Mouse (Mus musculus) right cerebral cortex, adult 18-20 months (tissue): ENCODE measurements around the gene Agbl1.
A peak's percentile ranks its signal among the peaks of the same experiment; 100 is the strongest.

Experiments
- DNase-seq: peaks from one replicate; pipeline ENCODE4 v3.0.0; 2022; ENCODE audit warnings: mixed read lengths

Gene Agbl1

DNA sequence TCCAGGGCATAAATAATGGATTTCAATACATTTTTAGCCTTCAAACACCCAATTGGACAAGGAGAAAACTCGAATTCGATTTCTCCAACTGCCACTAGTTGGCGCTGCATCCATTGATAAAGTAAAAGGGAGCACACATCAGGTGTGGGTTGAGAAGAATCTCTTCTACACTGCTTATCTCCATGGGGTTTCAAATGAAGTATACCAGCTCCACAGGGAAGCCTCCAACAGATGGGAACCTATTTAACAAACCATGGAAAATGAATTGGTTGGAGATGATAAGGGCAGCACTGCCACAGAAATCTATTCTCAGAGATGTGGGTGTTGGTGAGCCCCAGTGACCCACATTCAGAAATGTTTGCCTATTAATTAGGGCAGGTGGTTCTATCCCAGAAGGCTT is 741.6 kb downstream of the Agbl1 start:
- peak; percentile 4 for DNase-seq

DNA sequence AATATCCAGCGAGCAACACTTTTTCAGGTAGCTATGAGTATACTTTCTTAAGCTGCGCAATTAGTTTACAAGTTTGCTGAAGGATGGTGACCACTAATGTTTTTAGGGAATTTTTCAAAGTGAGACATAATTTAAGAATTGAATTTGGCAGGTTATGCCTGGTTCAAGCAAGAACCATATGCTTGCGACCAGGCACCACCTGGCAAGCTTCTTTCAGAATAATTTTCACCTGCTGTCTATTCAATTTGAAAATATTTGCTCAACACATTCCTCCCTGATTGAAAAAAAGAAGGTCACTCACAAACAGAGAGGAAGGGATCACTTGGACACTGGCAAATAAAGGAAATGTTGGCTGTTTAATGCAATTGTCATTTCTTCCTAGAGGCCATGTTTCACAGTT is 779.9 kb downstream of the Agbl1 start:
- DNase-seq, result no peak

- DNase-seq, result peak; percentile 10
These were observed 799.3 kb downstream of the Agbl1 start for GRCm38 (mm10) chr7:77029019-77029418.

DNA sequence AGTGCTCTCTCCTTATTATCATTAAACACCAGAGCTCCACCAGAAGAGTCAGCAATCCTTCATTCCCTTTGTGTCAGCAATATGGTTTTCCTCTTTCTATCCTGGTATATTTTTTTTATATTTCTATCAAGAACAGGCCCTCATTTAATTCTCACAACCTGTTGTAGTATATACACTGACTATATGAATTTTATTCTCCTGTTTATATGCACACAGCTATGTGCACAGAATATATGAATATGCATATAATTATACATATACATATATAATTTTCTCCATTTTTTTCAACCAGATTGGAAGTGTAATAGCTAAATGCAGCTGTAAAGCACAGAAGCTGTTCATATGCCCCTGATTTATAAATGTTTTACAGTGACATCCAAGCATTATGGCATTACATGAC is 846.3 kb downstream of the Agbl1 start:
- no peak for DNase-seq

- DNase-seq, result no peak
These were observed 857.6 kb downstream of the Agbl1 start for GRCm38 (mm10) chr7:77087266-77087665.

DNA sequence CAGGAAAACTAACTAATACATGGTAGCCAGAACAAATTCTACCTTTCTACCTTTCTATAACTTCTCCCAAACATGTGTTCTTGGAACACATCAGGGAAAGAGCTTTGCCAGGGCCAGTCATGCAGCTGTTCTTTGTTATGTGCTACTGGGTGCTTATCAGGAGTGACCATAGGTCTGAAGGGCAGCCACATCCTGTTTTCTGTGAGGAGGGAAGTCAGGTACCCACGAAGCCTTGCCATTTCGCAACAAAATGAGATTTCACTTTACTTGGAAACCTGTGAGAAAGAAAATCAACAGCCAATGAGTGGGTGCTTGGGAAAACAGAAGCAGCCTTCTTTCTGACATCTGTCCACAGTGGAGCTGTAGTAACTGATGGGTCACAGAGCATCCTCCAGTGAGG is 865.5 kb downstream of the Agbl1 start:
- no peak for DNase-seq

DNA sequence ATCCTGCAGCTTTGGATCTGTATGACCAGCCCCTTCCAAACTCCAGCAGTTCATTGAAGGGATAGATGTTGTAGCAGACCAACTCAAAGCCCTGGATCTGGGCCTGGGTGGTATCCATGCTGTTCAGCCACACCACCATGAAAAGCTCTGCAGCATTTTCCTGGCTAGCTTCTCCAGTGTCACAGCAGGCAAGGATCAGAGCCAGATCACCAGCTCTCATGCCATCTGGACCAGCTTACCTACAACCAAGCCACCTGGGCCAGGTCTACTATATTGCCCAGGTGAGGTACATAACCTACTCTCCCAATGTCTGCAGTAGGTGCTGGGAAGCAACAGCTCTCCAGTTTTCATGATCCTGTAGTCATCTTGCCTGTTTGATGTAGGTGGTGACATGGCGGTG is 884.3 kb downstream of the Agbl1 start:
- DNase-seq, result no peak

DNA sequence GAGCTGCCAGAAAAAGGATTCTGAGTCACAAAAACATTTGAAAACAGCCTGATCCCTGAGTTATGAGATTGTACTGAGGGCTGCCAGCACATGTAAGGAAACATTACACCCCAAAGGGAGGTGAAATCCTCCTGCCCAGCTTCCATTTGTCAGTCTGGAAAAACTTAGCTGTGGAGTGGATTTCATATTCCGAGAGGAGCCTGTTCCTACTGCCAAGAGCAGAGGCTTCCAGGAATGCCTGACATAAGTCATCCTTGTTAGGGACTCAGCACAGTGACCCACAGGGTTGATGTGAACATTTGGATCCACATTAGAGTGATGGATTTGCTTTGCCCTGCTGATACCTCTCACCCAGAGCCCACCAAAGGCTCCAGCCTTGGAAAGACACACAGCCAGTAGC is 899.4 kb downstream of the Agbl1 start:
- no peak for DNase-seq

DNA sequence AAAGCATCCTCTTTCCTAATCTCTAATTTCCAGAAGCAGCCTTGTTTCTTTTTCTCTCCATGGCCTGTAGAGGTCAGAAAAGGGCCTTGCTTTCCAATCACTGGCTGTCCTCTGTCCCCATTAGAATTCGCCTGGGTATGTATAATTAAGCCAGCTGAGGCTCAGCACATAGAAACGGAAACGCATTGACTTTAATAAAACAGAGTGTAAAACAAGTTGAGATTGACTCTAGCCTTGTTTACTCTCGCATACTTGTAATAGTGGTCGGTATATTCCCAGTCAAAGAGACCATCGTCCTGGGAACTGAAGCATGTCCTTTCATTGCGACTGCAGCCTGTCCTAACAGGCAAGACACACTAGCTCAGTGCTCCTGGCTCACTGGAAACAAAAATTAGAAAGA is 902.3 kb downstream of the Agbl1 start:
- DNase-seq, result peak; percentile 12

- peak; percentile 22 for DNase-seq
These were observed 903.1 kb downstream of the Agbl1 start for GRCm38 (mm10) chr7:77132615-77133420.

DNA sequence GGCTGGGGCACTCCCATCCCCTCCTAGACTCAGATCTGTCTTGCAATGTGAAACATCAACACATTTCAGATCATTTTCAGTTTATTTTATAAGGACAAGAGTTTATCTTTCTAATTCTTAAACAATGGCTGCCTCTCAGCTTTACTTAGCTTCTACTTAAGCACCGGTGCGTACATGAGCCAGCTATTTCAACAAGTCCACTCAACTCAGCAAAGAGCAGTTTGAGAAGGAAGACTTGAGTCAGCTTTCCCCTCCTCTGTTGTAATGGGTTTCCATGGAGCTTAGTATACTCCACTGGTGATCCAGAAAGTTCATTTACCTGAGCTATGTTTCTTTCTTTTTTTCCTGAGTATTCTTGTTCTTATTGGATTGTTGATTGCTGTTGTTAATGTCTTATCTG is 905.2 kb downstream of the Agbl1 start:
- DNase-seq, result no peak

DNA sequence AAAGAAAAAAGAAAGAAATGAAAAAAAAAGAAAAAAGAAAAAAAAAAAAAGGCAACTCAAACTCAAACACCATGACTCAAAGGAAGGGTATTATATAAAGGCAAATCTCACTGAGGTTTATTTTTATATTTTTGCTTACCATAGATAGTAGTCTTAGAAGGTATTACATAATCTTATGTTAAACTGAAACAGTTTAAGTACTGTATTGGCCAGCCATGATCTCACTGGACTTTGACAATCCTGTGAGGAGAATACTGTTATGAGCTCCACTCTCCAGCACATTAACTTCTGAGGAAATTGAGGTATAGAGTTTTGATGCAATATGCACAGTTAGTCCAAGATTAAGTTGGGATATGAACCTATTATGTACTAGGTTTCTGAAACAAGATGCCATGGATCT is 909.0 kb downstream of the Agbl1 start:
- DNase-seq, result no peak

- no peak for DNase-seq
These were observed 917.8 kb downstream of the Agbl1 start for GRCm38 (mm10) chr7:77147527-77147926.

DNA sequence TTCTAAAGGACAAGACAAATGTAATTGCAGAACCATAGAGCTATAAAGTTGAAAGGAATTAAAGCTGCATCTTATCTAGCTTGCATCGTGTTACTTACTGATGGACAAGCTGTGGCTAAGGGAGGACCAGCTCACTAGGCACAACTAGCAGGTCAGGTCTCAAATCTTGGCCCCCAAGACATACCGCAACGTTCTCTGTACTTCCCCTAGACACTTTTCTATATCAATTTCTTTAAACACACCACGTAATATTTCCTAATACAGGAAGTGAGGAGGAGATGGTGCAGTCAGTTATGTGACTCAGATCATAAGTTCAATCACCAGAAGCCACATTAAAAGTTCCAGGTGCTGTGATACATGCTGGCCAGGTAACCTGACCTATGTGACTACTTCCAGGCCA is 919.1 kb downstream of the Agbl1 start:
- DNase-seq, result no peak

- DNase-seq, result no peak
These were observed 920.2 kb downstream of the Agbl1 start for GRCm38 (mm10) chr7:77149846-77150245.

GRCm38 (mm10) chr7:77152393-77152792 is 922.7 kb downstream of the Agbl1 start:
- DNase-seq, result no peak

DNA sequence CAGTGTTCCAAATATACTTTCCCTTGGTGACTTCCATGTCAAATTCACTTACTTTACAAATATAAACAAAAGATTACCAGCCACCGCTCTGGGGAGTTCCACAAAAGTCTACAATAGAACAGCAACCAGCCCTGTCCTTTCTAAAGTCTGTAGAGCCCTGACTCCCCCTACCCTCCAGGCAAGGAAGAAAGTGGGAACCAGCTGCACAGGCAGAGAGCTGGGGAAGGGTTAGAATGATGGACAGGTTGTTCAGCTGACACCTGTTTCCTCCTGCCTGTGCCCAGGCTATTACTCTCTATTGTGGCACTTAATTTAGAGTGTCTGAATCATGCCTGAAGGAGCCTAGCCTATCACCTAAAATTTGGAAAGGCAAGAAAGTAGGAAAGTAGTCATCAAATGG is 923.2 kb downstream of the Agbl1 start:
- no peak for DNase-seq

DNA sequence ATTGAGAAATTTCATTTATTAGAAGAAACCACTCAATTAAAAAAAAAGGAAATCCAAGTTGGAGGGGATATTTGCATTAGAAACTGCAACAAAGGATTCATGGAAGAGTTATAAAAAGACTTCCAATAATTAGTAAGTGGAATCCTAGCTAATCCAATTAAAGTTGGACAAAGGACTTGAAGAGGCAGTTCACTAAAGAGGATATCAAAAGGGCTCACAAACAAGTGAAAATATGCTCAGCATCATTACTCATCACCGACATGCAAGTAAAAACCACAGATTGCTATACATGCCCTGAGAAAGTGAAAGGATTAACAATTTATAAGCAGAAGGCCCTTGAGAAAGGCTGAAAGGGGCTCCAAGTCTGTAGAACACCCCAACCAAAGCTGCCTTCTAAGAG is 935.2 kb downstream of the Agbl1 start:
- no peak for DNase-seq
